Mouse (Mus musculus): ENCODE results near the gene Tex48. TPM values are rescaled to one million over a fixed set of nuclear protein-coding genes. Genes with fewer than 3 reads are reported as not detected.

The Tex48 gene
- polyA plus RNA-seq, 1 experiment from 2014 or later, result not detected

GRCm38 (mm10) chr4:63627111-63627510, 4.9 kb upstream of the Tex48 start:
- Histone ChIP-seq H3K4me2 (no peak overlapping the region), H3K27me3 (replicated peaks) (no peaks in the 10 kb centered on the region), H3K4me3 (no peak overlapping the region), H3K36me3 (no peaks in the 10 kb centered on the region), H3K27ac (no peak overlapping the region), H3K9ac (no peak overlapping the region), H3K9me3 (replicated peaks) (no peaks in the 10 kb centered on the region), H3K4me1 (no peaks in the 10 kb centered on the region)
- no peak for ATAC-seq
- WGBS (ENCODE audit: insufficient replicate concordance), result 75% methylated on average over 8 of the region's 8 CpGs

- WGBS (ENCODE audit: insufficient replicate concordance), result 20% methylated on average over 3 of the region's 3 CpGs
- H3K9ac ChIP-seq, result no peak overlapping the region
- no peaks in the 10 kb centered on the region for H3K27me3 ChIP-seq (replicated peaks)
- H3K4me2 ChIP-seq, result no peak overlapping the region
- no peak overlapping the region for H3K4me3 ChIP-seq
- no peaks in the 10 kb centered on the region for H3K36me3 ChIP-seq
- no peaks in the 10 kb centered on the region for H3K9me3 ChIP-seq (replicated peaks)
- H3K4me1 ChIP-seq, result no peaks in the 10 kb centered on the region
- no peak for ATAC-seq
- no peak overlapping the region for H3K27ac ChIP-seq
Observed at GRCm38 (mm10) chr4:63625563-63626080, 3.4 kb upstream of the Tex48 start.

- ATAC-seq, result no peak
- Histone ChIP-seq H3K27me3 (replicated peaks) (no peaks in the 10 kb centered on the region), H3K4me1 (no peaks in the 10 kb centered on the region), H3K4me2 (no peak overlapping the region), H3K9me3 (replicated peaks) (no peaks in the 10 kb centered on the region), H3K9ac (no peak overlapping the region), H3K27ac (no peak overlapping the region), H3K36me3 (no peaks in the 10 kb centered on the region), H3K4me3 (no peak overlapping the region)
- 55% methylated on average over 2 of the region's 2 CpGs for WGBS (ENCODE audit: insufficient replicate concordance)
Observed at GRCm38 (mm10) chr4:63621861-63622260, 367 bp downstream of the Tex48 start.

- Histone ChIP-seq H3K4me2 (no peak overlapping the region), H3K27ac (no peak overlapping the region), H3K9me3 (replicated peaks) (no peaks in the 10 kb centered on the region), H3K36me3 (no peaks in the 10 kb centered on the region), H3K9ac (no peak overlapping the region), H3K4me1 (no peaks in the 10 kb centered on the region), H3K27me3 (replicated peaks) (no peaks in the 10 kb centered on the region; the same call in 1 of the 2 replicates), H3K4me3 (no peak overlapping the region)
- WGBS (ENCODE audit: insufficient replicate concordance), result 73% methylated on average over 7 of the region's 7 CpGs
- ATAC-seq, result no peak
Observed at GRCm38 (mm10) chr4:63608391-63608790, 13.8 kb downstream of the Tex48 start.

GRCm38 (mm10) chr4:63605968-63606367, 16.3 kb downstream of the Tex48 start:
- H3K4me1 ChIP-seq, result no peaks in the 10 kb centered on the region
- no peaks in the 10 kb centered on the region for H3K9me3 ChIP-seq (replicated peaks)
- H3K4me3 ChIP-seq, result no peak overlapping the region
- no peaks in the 10 kb centered on the region; the same call in 1 of the 2 replicates for H3K27me3 ChIP-seq (replicated peaks)
- ATAC-seq, result no peak
- H3K9ac ChIP-seq, result no peak overlapping the region
- no peak overlapping the region for H3K27ac ChIP-seq
- 81% methylated on average over 1 of the region's 1 CpGs for WGBS (ENCODE audit: insufficient replicate concordance)
- no peak overlapping the region for H3K4me2 ChIP-seq
- no peaks in the 10 kb centered on the region for H3K36me3 ChIP-seq

GRCm38 (mm10) chr4:63605545-63605944, 16.7 kb downstream of the Tex48 start:
- Histone ChIP-seq H3K4me1 (no peaks in the 10 kb centered on the region), H3K4me2 (no peak overlapping the region), H3K27ac (no peak overlapping the region), H3K9ac (no peak overlapping the region), H3K36me3 (no peaks in the 10 kb centered on the region), H3K9me3 (replicated peaks) (no peaks in the 10 kb centered on the region), H3K27me3 (replicated peaks) (no peaks in the 10 kb centered on the region; the same call in 1 of the 2 replicates), H3K4me3 (no peak overlapping the region)
- 63% methylated on average over 3 of the region's 3 CpGs for WGBS (ENCODE audit: insufficient replicate concordance)
- ATAC-seq, result no peak

- no peak for ATAC-seq
- H3K4me3 ChIP-seq, result no peak within 1 kb of the TSS
- no peak within 1 kb of the TSS for H3K4me2 ChIP-seq
- no peak within 1 kb of the TSS for H3K9ac ChIP-seq
- no peaks in the 10 kb centered on the region for H3K9me3 ChIP-seq (replicated peaks)
- no peaks in the 10 kb centered on the region for H3K36me3 ChIP-seq
- H3K4me1 ChIP-seq, result no peaks in the 10 kb centered on the region
- no peak within 1 kb of the TSS for H3K27ac ChIP-seq
- H3K27me3 ChIP-seq (replicated peaks), result no peaks in the 10 kb centered on the region; the same call in 1 of the 2 replicates
- WGBS (ENCODE audit: insufficient replicate concordance), result 53% methylated on average over 3 of the region's 3 CpGs
Observed at GRCm38 (mm10) chr4:63604945-63605344, 17.3 kb downstream of the Tex48 start, which contains the start of gene Gm11213. Gm11213 (minus strand) TSS chr4:63605261.

- H3K4me3 ChIP-seq, result no peak overlapping the region
- no peaks in the 10 kb centered on the region; the same call in 1 of the 2 replicates for H3K27me3 ChIP-seq (replicated peaks)
- H3K4me2 ChIP-seq, result no peak overlapping the region
- no peak overlapping the region for H3K27ac ChIP-seq
- ATAC-seq, result no peak
- no peaks in the 10 kb centered on the region for H3K36me3 ChIP-seq
- H3K9ac ChIP-seq, result no peak overlapping the region
- no peaks in the 10 kb centered on the region for H3K4me1 ChIP-seq
- no peaks in the 10 kb centered on the region for H3K9me3 ChIP-seq (replicated peaks)
Observed at GRCm38 (mm10) chr4:63601263-63601662, 21.0 kb downstream of the Tex48 start.

GRCm38 (mm10) chr4:63600786-63601185, 21.4 kb downstream of the Tex48 start:
- Histone ChIP-seq H3K4me2 (no peak overlapping the region), H3K27ac (no peak overlapping the region), H3K4me3 (no peak overlapping the region), H3K27me3 (replicated peaks) (no peaks in the 10 kb centered on the region; the same call in 1 of the 2 replicates), H3K4me1 (no peaks in the 10 kb centered on the region), H3K9ac (no peak overlapping the region), H3K36me3 (no peaks in the 10 kb centered on the region), H3K9me3 (replicated peaks) (no peaks in the 10 kb centered on the region)
- ATAC-seq, result no peak
- 64% methylated on average over 6 of the region's 6 CpGs for WGBS (ENCODE audit: insufficient replicate concordance)

- 82% methylated on average over 4 of the region's 4 CpGs for WGBS (ENCODE audit: insufficient replicate concordance)
- no peak for ATAC-seq
Observed at GRCm38 (mm10) chr4:63596010-63596409, 26.2 kb downstream of the Tex48 start.

GRCm38 (mm10) chr4:63595259-63595658, 27.0 kb downstream of the Tex48 start:
- H3K9me3 ChIP-seq (replicated peaks), result no peaks in the 10 kb centered on the region
- ATAC-seq, result no peak
- no peak overlapping the region for H3K4me3 ChIP-seq
- H3K9ac ChIP-seq, result no peak overlapping the region
- H3K36me3 ChIP-seq, result no peaks in the 10 kb centered on the region
- H3K4me1 ChIP-seq, result peaks cover 8% of the 10 kb centered on the region; the same call in 1 of the 2 replicates
- no peak overlapping the region for H3K4me2 ChIP-seq
- no peak overlapping the region for H3K27ac ChIP-seq
- H3K27me3 ChIP-seq (replicated peaks), result no peaks in the 10 kb centered on the region
- WGBS (ENCODE audit: insufficient replicate concordance), result 41% methylated on average over 10 of the region's 10 CpGs

More at GRCm38 (mm10) chr4:63596010-63596409, 26.2 kb downstream of the Tex48 start:
- H3K4me3 ChIP-seq, result no peak overlapping the region
- no peaks in the 10 kb centered on the region for H3K9me3 ChIP-seq (replicated peaks)
- no peaks in the 10 kb centered on the region for H3K27me3 ChIP-seq (replicated peaks)
- peaks cover 8% of the 10 kb centered on the region; the same call in 1 of the 2 replicates for H3K4me1 ChIP-seq
- no peak overlapping the region for H3K9ac ChIP-seq
- H3K27ac ChIP-seq, result no peak overlapping the region
- no peaks in the 10 kb centered on the region for H3K36me3 ChIP-seq
- H3K4me2 ChIP-seq, result no peak overlapping the region

GRCm38 (mm10) chr4:63594459-63595110, 27.6 kb downstream of the Tex48 start:
- H3K4me2 ChIP-seq, result no peak overlapping the region

More at GRCm38 (mm10) chr4:63594459-63595110, 27.6 kb downstream of the Tex48 start:
- Histone ChIP-seq H3K4me3 (no peak overlapping the region), H3K9ac (no peak overlapping the region), H3K4me1 (peaks cover 8% of the 10 kb centered on the region; the same call in 1 of the 2 replicates), H3K27me3 (replicated peaks) (no peaks in the 10 kb centered on the region), H3K27ac (no peak overlapping the region), H3K9me3 (replicated peaks) (no peaks in the 10 kb centered on the region), H3K36me3 (no peaks in the 10 kb centered on the region)
- 57% methylated on average over 5 of the region's 5 CpGs for WGBS (ENCODE audit: insufficient replicate concordance)
- no peak for ATAC-seq
